Mouse (Mus musculus) embryonic facial prominence, embryonic 10.5 days (tissue): Measurements from ENCODE around the gene Cd320. TPM values are rescaled to one million over a fixed set of nuclear protein-coding genes. Genes with fewer than 3 reads are reported as not detected.

Source experiments
- DNase-seq: peaks from one replicate; pipeline ENCODE4 v3.0.0-alpha.2; 2017; ENCODE audit warnings: low spot score
- H3K27ac ChIP-seq: fragments of 300-500 bp; sonication (generic); replicated peaks from 2 replicates; pipeline ENCODE4 v1.5.1; 2016; ENCODE audit warnings: mild to moderate bottlenecking
- H3K27me3 ChIP-seq: fragments of 300-500 bp; sonication (generic); replicated peaks from 2 replicates; pipeline ENCODE4 v1.6.1; 2016; ENCODE audit warnings: low read depth, mild to moderate bottlenecking; ENCODE audit not compliant: poor library complexity, severe bottlenecking
- H3K36me3 ChIP-seq: fragments of 300-500 bp; sonication (generic); replicated peaks from 2 replicates; pipeline ENCODE4 v1.6.1; 2016; ENCODE audit warnings: mild to moderate bottlenecking, moderate library complexity
- H3K4me1 ChIP-seq: fragments of 300-500 bp; sonication (generic); 2 replicates; pipeline ENCODE4 v1.6.1; 2016
- H3K4me3 ChIP-seq: fragments of 300-500 bp; sonication (generic); 2 replicates; pipeline ENCODE4 v1.5.1; 2016; ENCODE audit warnings: mild to moderate bottlenecking, moderate library complexity
- H3K9me3 ChIP-seq: fragments of 300-500 bp; sonication (generic); 2 replicates; pipeline ENCODE4 v1.6.1; 2016; ENCODE audit warnings: mild to moderate bottlenecking
- WGBS: fragments of 180-500 bp; shearing (Covaris S2); methylation state at CpG from one replicate; pipeline ENCODE4 v1.1.7; 2016; 5-methylcytosine and 5-hydroxymethylcytosine counted together
- polyA plus RNA-seq: library from polyadenylated mRNA; unstranded; fragments of >200 nt; fragmentation: Nextera tagmentation; extraction: Ambion mirVana; gene quantifications from 2 replicates; pipeline ENCODE4 v1.2.1, GENCODE M21; 2016

The Cd320 gene
- polyA plus RNA-seq, result 97.8 and 98.9 TPM in 2 replicates

GRCm38 (mm10) chr17:33842966-33843795 lies at the start of gene Cd320:
Gene Cd320, plus strand, starts transcription at chr17:33843091.
- WGBS, result under 1% methylated on average over 45 of the region's 45 CpGs
- H3K27me3 ChIP-seq, result no peaks in the 10 kb centered on the region
- peaks cover 46% of the 10 kb centered on the region for H3K36me3 ChIP-seq
- peaks cover 15% of the 10 kb centered on the region for H3K4me1 ChIP-seq
- peak; percentile 93 for DNase-seq
- H3K27ac ChIP-seq, result peak within 1 kb of the TSS; percentile 95
- peak within 1 kb of the TSS; percentile 95 for H3K4me3 ChIP-seq
- no peaks in the 10 kb centered on the region for H3K9me3 ChIP-seq

GRCm38 (mm10) chr17:33798306-33798705 lies 44.6 kb upstream of the Cd320 start:
- WGBS, result 59% methylated on average over 3 of the region's 3 CpGs
- Histone ChIP-seq H3K27ac (no peak overlapping the region), H3K4me1 (no peaks in the 10 kb centered on the region), H3K36me3 (no peaks in the 10 kb centered on the region), H3K4me3 (no peak overlapping the region), H3K27me3 (no peaks in the 10 kb centered on the region), H3K9me3 (no peaks in the 10 kb centered on the region)
- no peak for DNase-seq

- WGBS, result 69% methylated on average over 1 of the region's 1 CpGs
These were observed 43.6 kb upstream of the Cd320 start for GRCm38 (mm10) chr17:33799277-33799676.

GRCm38 (mm10) chr17:33802221-33802620 lies 40.7 kb upstream of the Cd320 start:
- Histone ChIP-seq H3K27me3 (no peaks in the 10 kb centered on the region), H3K27ac (no peak overlapping the region), H3K4me1 (0 out of 2 replicates have a peak, but pooled peaks cover 4% of the 10 kb centered on the region), H3K36me3 (no peaks in the 10 kb centered on the region), H3K9me3 (no peaks in the 10 kb centered on the region), H3K4me3 (no peak overlapping the region)
- no peak for DNase-seq
- 6% methylated on average over 2 of the region's 2 CpGs for WGBS

More at GRCm38 (mm10) chr17:33799277-33799676, 43.6 kb upstream of the Cd320 start:
- DNase-seq, result no peak
- Histone ChIP-seq H3K9me3 (no peaks in the 10 kb centered on the region), H3K27ac (no peak overlapping the region), H3K4me3 (no peak overlapping the region), H3K36me3 (no peaks in the 10 kb centered on the region), H3K4me1 (no peaks in the 10 kb centered on the region), H3K27me3 (no peaks in the 10 kb centered on the region)

GRCm38 (mm10) chr17:33804205-33804604 lies 38.7 kb upstream of the Cd320 start:
- DNase-seq, result no peak
- Histone ChIP-seq H3K36me3 (no peaks in the 10 kb centered on the region), H3K4me1 (peaks cover 11% of the 10 kb centered on the region; the same call in 1 of the 2 replicates), H3K4me3 (no peak overlapping the region), H3K9me3 (no peaks in the 10 kb centered on the region), H3K27ac (no peak overlapping the region), H3K27me3 (no peaks in the 10 kb centered on the region; the same call in 1 of the 2 replicates)
- 60% methylated on average over 4 of the region's 4 CpGs for WGBS

GRCm38 (mm10) chr17:33804745-33805144 lies 38.1 kb upstream of the Cd320 start:
- Histone ChIP-seq H3K27ac (no peak overlapping the region), H3K9me3 (no peaks in the 10 kb centered on the region), H3K27me3 (no peaks in the 10 kb centered on the region; the same call in 1 of the 2 replicates), H3K36me3 (no peaks in the 10 kb centered on the region), H3K4me3 (no peak overlapping the region), H3K4me1 (peaks cover 11% of the 10 kb centered on the region; the same call in 1 of the 2 replicates)
- WGBS, result 70% methylated on average over 1 of the region's 1 CpGs
- no peak for DNase-seq

- Histone ChIP-seq H3K4me1 (peaks cover 22% of the 10 kb centered on the region), H3K9me3 (no peaks in the 10 kb centered on the region), H3K27me3 (peaks cover 13% of the 10 kb centered on the region), H3K27ac (no peak overlapping the region), H3K4me3 (no peak overlapping the region), H3K36me3 (no peaks in the 10 kb centered on the region)
- 60% methylated on average over 8 of the region's 9 CpGs for WGBS
- no peak for DNase-seq
These were observed 35.6 kb upstream of the Cd320 start for GRCm38 (mm10) chr17:33807181-33807888.

GRCm38 (mm10) chr17:33808192-33808591 lies 34.7 kb upstream of the Cd320 start:
- DNase-seq, result no peak
- Histone ChIP-seq H3K36me3 (no peaks in the 10 kb centered on the region), H3K4me1 (peaks cover 29% of the 10 kb centered on the region), H3K27me3 (peaks cover 13% of the 10 kb centered on the region), H3K27ac (no peak overlapping the region), H3K4me3 (no peak overlapping the region), H3K9me3 (no peaks in the 10 kb centered on the region)
- 43% methylated on average over 10 of the region's 10 CpGs for WGBS

- Histone ChIP-seq H3K9me3 (no peaks in the 10 kb centered on the region), H3K27ac (peak within 1 kb of the TSS; percentile 31; the same call in 1 of the 2 replicates), H3K4me1 (peaks cover 25% of the 10 kb centered on the region), H3K36me3 (no peaks in the 10 kb centered on the region; the same call in 1 of the 2 replicates), H3K4me3 (peak within 1 kb of the TSS; percentile 61), H3K27me3 (peaks cover 13% of the 10 kb centered on the region)
- under 1% methylated on average over 36 of the region's 36 CpGs for WGBS
- DNase-seq, result peak; percentile 94
These were observed 32.4 kb upstream of the Cd320 start, which contains the start of gene Kank3 for GRCm38 (mm10) chr17:33810334-33811141. Gene Kank3, plus strand, starts transcription at chr17:33810519.

GRCm38 (mm10) chr17:33811142-33811516 lies 31.8 kb upstream of the Cd320 start:
- WGBS, result 27% methylated on average over 7 of the region's 7 CpGs
- DNase-seq, result no peak
- peak overlapping the region; percentile 61 for H3K4me3 ChIP-seq

GRCm38 (mm10) chr17:33812475-33812874 lies 30.4 kb upstream of the Cd320 start:
- Histone ChIP-seq H3K36me3 (no peaks in the 10 kb centered on the region; the same call in 1 of the 2 replicates), H3K27me3 (peaks cover 13% of the 10 kb centered on the region), H3K4me3 (peak overlapping the region; percentile 1; the same call in 1 of the 2 replicates), H3K9me3 (no peaks in the 10 kb centered on the region), H3K27ac (no peak overlapping the region), H3K4me1 (peaks cover 33% of the 10 kb centered on the region)
- DNase-seq, result no peak
- 54% methylated on average over 3 of the region's 3 CpGs for WGBS

More at GRCm38 (mm10) chr17:33811142-33811516, 31.8 kb upstream of the Cd320 start:
- Histone ChIP-seq H3K36me3 (no peaks in the 10 kb centered on the region; the same call in 1 of the 2 replicates), H3K9me3 (no peaks in the 10 kb centered on the region), H3K27me3 (peaks cover 13% of the 10 kb centered on the region), H3K27ac (no peak overlapping the region), H3K4me1 (peaks cover 25% of the 10 kb centered on the region)

- H3K36me3 ChIP-seq, result peaks cover 2% of the 10 kb centered on the region
- DNase-seq, result no peak
- H3K27me3 ChIP-seq, result peaks cover 13% of the 10 kb centered on the region
- peaks cover 35% of the 10 kb centered on the region for H3K4me1 ChIP-seq
- H3K4me3 ChIP-seq, result no peak overlapping the region; the same call in 1 of the 2 replicates
- H3K9me3 ChIP-seq, result no peaks in the 10 kb centered on the region
- WGBS, result 63% methylated on average over 4 of the region's 4 CpGs
- H3K27ac ChIP-seq, result no peak overlapping the region
These were observed 29.9 kb upstream of the Cd320 start for GRCm38 (mm10) chr17:33812990-33813389.
